Mouse (Mus musculus): ENCODE measurements around the gene Zbtb24.
"Not testable (repeated sequence)": the region's sequence is repeated elsewhere in the genome, so short reads cannot be mapped to it uniquely, and the experiment has no call there.

Gene Zbtb24

GRCm38 (mm10) chr10:41450137-41450670 is at the start of gene Zbtb24:
Gene Zbtb24, plus strand, starts transcription at chr10:41450383.
- peak; percentile 96 to 97 for DNase-seq (ENCODE audit: low spot score in 2 of 2)

DNA sequence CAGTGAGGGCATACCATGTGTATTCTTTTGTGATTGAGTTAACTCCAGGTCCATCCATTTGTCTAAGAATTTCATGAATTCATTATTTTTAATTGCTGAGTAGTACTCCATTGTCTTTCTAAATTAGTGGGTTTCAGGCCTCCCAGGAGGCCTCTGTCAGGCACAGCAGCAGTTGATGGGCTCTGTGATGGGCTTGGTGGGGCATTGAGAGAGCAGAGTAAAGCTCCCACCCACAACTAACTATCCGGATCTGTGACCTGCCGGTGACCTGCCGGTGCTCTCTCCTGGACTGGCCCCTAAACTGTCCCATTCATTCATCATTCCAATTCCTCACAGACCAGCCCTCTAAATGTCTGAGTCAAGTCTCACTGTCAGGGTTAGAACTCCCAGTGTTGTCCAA is 49.1 kb upstream of the Zbtb24 start:
- DNase-seq (ENCODE audit: low spot score in 2 of 2) = no peak

GRCm38 (mm10) chr10:41403364-41403763 is 46.8 kb upstream of the Zbtb24 start:
- DNase-seq (ENCODE audit: low spot score in 2 of 2) = no peak

- DNase-seq (ENCODE audit: low spot score in 2 of 2) = peak; percentile 39 to 41
Measured at GRCm38 (mm10) chr10:41403893-41404612, 46.1 kb upstream of the Zbtb24 start.

GRCm38 (mm10) chr10:41410176-41410575 is 40.0 kb upstream of the Zbtb24 start:
- DNase-seq (ENCODE audit: low spot score in 2 of 2) = not testable (repeated sequence)

GRCm38 (mm10) chr10:41410821-41411220 is 39.4 kb upstream of the Zbtb24 start:
- DNase-seq (ENCODE audit: low spot score in 2 of 2) = not testable (repeated sequence)

DNA sequence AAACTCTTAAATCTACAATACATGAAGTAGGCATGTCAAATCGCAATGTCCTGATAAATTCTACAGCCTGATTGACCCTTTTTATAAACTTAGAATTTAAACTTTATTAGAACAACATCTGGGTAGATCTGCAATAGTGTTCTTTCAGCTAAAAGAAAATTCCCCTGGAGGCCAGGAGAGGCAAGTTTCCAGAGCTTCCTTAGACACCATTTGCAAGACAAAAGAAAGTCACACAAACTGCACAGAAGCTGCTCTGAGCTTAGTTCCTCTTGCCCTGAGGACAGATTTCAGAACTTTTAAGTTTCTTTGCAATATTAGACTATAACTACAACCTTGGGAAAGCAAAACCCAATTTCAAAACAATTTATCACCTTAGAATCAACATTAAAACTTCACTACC is 36.7 kb upstream of the Zbtb24 start:
- DNase-seq (ENCODE audit: low spot score in 2 of 2) = not testable (repeated sequence)

DNA sequence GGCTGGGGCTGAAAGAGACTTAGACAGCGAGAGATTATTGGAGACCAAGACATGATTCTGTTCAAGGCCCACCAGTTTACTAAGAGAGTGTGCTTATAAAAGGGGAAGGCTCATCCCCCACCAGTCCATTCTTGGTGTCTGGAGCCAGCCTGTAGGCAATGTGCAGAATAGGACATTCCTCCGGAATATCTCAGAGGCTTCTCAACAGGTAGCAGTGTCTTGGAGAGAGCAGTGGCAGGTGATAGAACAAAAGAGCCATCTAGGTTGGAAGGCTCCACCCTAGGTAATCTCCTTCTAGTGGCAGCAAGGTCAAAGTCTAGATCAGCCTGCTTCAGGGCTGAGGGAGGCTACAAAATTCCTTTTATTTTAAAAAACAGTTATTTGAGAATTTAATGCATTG is 34.8 kb upstream of the Zbtb24 start:
- DNase-seq (ENCODE audit: low spot score in 2 of 2) = not testable (repeated sequence)

DNA sequence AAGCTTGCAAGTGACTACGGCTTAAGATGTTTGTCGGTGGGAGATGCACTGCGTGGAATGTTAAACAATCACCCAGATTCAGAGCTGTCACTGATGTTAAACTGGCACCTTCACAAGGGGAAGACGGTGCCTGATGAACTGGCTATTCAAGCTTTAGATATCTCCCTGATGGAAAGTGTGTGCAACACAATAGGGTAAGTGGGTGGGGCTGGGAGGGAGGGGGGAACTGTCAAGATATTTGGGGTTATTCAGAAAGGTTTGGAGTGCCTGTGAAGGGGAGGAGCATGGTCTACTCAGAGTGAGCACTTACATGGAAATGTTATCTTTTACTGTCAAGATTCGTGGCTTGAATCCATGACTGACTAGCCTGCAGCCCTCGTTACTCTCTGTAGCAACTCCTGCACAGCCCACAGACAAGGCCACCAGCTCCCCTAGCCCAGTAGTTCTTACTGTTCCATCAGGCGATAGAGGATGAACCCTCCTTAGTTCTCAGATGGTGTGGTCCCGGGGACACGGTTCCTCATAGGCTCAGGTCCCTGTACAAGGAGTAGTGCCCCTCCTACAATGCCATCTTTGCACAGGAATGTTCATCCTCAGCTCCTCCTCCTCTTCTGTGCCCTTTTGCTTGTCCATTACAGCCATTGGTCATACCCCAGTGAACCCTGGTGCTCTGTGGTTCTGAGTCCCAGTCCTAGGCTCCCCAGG is 29.5 kb upstream of the Zbtb24 start:
- no peak for DNase-seq (ENCODE audit: low spot score in 2 of 2)

DNA sequence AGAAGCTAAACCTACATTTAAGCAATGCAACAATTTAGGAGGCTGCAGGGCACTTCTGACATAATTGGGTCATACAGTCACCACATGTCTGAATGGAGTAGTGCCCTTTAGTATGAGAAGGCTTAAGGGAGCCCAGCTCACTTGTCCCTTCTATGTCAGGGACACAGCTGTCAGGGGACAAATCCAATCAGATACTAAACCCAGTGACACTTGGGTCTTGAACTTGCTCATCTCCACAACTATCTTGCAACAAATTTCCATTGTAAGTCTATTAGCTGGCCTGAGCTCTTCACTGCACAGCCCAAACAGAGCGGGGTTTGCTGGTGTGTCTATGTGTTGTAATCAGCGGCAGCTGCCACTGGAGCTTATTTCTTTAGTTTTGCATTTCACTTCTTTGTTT is 26.5 kb upstream of the Zbtb24 start:
- DNase-seq (ENCODE audit: low spot score in 2 of 2) = no peak

DNA sequence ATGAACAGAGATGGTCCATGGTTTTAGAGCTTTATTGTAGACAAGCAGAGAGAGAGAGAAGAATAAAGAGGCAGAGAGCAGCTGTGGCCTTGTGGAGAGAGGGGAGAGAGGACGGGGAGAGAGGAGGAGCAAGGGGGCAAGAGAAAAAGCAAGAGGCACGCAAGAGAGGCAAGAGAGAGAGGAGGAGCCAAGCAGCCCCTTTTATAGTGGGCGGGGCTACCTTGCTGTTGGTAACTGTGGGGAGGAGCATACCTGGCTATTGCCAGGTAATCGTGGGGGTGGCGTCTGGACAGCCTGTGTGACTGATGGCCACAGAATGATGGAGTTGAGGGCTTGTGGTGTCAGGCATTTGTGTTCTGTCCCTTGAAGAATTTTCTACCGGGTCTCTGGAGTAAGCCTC is 23.8 kb upstream of the Zbtb24 start:
- no peak for DNase-seq (ENCODE audit: low spot score in 2 of 2)

DNA sequence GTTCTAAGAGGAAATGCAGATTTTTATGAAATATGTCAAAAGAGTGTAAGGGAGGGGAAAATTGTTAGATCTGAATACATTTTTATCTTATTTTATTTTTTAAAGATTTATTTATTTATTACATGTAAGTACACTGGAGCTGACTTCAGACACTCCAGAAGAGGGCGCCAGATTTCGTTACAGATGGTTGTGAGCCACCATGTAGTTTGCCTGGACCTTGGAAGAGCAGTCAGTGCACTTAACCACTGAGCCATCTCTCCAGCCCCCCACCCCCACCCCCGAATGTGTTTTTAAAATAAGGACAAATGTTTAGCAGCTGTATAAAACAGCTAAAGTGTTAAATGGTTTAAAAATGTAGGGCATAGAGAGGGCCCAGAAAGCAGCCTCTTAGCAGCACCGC is 15.6 kb upstream of the Zbtb24 start:
- DNase-seq (ENCODE audit: low spot score in 2 of 2) = peak; percentile 42 to 53

- DNase-seq (ENCODE audit: low spot score in 2 of 2) = no peak
Measured at GRCm38 (mm10) chr10:41435141-41435540, 15.0 kb upstream of the Zbtb24 start.

DNA sequence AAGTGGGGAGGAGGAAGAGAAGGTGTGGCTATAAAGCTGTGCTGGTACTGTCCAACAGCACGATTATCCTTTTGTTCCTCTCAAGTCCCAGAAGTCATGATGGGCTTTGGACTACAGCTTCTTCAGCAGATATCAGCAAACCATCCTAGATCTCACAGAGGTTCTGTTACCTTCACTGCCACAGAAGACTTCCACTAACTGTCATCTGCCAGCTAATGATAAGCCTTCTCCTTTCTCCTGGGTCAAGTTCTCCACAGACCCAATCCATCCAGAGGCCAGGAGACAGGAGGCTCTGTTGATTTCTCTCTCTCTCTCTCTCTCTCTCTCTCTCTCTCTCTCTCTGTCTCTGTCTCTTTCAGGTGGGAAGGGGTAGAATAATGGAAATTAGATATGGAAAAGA is 2.0 kb upstream of the Zbtb24 start:
- DNase-seq (ENCODE audit: low spot score in 2 of 2) = no peak

DNA sequence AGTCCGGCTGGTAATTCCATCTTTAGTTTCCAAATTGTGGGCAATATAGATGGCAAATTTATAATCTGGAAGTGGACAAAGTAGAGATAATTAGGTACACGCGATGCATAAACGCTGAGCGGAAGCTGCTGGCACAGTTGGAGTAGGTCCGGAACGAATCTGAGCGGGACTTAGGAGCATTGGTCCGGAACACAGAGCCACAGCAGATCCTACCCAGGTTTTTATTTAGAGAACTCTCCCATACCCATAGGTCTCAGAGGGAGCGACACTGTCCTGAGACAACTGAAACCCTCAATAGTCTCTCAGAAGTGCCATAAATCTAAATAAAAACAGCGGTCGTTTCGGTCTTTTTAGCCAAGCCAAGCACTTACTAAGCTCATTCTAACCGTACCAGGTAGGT is 499 bp upstream of the Zbtb24 start:
- DNase-seq (ENCODE audit: low spot score in 2 of 2) = peak; percentile 41 to 43

DNA sequence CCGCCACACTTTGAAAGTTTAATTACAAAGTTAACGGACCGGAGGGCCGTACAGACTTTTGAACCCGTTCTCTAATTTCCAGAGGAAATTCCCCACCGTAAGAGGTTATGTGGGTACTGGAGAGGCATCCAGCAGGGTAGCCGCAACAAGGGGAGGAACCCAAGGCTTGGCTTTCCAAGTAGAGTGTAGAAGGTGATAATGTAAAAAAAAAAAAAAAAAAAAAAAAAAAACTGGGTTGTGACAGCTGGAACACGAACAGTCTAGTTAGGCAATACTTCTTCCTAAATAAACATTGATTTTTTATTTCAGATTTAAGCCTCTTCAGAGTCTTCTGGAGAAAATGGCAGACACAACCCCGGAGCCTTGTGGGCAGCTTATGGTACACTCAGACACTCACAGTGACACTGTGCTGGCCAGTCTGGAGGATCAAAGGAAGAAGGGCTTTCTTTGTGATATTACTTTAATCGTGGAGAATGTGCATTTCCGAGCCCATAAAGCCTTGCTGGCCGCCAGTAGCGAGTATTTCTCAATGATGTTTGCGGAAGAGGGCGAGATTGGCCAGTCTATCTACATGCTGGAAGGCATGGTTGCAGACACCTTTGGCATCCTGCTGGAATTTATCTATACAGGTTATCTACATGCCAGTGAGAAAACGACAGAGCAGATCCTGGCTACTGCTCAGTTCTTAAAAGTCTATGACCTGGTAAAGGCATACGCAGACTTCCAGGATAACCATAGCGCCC is 768 bp downstream of the Zbtb24 start:
- no peak for DNase-seq (ENCODE audit: low spot score in 2 of 2)

DNA sequence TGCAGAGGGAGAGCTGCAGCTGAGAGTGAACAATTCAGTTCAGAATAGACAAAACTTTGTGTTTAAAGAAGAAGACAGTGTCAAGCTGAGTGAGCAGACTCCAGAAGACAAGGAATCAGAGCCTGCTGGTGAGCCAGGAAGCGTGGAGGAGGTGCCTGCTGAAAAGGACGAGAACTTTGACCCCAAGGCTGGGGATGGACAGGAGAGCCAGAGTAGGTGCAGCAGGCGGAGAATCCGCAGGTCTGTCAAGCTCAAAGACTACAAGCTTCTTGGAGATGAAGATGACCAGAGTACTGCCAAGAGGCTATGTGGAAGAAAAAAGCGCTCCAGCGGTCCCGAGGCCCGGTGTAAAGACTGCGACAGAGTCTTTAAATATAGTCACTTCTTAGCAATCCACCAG is 1.5 kb downstream of the Zbtb24 start:
- DNase-seq (ENCODE audit: low spot score in 2 of 2) = no peak

DNA sequence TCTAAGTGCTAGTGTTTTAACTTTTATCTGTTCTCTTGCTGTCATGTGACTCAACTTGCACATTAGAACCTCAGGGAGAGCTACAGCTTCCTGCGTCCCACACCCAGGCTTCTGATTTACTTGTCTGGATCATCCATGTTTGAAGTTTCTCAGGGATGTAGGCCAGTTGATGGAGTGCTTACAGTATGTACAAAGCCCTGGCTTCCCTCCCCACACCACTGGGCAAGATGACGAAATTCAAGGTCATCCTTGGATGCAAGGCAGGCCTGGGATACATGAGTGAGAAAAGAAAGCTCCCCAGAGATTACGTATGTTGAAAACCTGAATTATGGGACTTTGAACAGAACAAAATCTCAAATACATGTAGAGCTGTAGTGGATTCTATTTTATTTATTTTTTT is 2.6 kb downstream of the Zbtb24 start:
- no peak for DNase-seq (ENCODE audit: low spot score in 2 of 2)

DNA sequence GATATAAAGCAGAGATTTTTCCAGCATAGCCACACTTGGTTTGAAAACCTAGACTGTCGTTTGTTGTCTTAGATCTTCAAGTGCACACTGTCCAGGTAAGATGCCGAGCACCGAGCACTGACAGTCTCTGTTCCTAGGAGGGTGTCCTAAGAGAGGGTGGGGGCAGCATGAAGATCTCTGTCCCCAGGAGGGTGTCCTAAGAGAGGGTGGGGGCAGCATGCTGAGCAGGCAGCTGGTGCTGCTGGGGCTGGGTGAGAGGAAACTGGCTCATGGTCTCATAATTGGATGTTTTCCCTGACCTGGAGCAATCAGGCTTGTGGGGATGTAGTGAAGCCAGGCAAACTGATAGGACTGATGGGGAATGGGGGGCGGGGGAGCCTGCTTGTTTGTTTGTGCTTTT is 9.8 kb downstream of the Zbtb24 start:
- DNase-seq (ENCODE audit: low spot score in 2 of 2) = no peak

DNA sequence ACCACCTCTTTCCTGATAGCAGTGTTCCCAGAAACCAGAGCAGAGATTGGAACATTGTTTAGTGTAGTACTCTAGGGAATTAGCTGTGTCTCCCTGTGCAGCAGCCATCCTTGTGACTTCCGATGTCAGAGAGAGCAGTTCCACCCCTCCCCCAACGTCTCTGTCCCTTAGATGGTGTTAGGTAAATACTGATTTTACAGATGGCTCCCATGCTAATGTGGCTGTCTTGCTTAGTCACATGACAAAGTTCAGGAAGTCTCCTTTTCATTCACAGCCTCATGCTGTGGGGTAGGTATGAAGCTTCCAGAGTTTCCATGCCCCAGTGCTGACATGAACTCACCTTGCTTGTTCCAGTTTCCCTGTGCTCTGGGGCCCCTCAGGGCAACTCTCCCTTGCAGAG is 10.3 kb downstream of the Zbtb24 start:
- no peak for DNase-seq (ENCODE audit: low spot score in 2 of 2)

DNA sequence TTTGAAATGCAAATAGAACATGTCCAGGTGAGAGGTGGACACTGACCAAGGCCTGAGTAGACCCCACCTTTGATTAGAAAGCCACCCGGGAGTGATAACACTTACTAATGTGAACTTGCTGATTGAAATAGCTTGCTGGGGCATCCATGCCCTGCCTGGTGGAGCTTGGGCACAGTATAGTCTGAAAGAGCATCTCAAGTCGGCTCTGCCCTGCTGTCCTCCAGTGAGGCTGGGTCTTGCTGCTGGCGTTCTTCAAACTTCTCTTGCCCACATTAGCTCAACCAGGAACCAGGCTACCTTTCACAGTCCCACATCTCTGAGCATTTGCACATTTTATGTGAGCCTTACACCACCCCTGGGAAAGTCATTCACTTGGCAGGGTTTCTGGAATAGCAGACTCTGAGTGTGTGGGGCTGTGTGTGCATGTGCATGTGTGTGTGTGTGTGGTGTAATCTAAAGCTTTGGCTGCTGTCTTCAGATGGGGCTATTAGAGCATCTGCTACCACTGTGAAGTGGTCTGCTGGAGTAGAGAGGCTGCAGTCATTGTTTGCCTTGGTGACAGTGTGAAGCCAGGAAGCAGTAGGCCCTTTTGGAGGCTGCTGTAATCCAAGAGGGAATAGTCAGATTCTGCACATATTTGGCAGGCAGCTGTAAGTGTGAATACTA is 11.0 kb downstream of the Zbtb24 start:
- DNase-seq (ENCODE audit: low spot score in 2 of 2) = no peak

- DNase-seq (ENCODE audit: low spot score in 2 of 2) = no peak
Measured at GRCm38 (mm10) chr10:41464401-41464955, 14.3 kb downstream of the Zbtb24 start.
